Mouse (Mus musculus) liver, embryonic 12.5 days (tissue): ENCODE data around the gene Pla2r1. TPM values are rescaled to one million over a fixed set of nuclear protein-coding genes. Genes with fewer than 3 reads are reported as not detected.

Experiments used
- ATAC-seq: fragments of 200-750 bp; cut with Nextera tagmentation; 2 replicates; pipeline ENCODE4 v1.8.0; 2017; ENCODE audit warnings: moderate number of reproducible peaks, mild to moderate bottlenecking, moderate library complexity
- H3K27ac ChIP-seq: fragments of 300-500 bp; sonication (generic); 2 replicates; pipeline ENCODE4 v1.5.1; 2016; ENCODE audit warnings: mild to moderate bottlenecking
- H3K27me3 ChIP-seq: fragments of 300-500 bp; sonication (generic); replicated peaks from 2 replicates; pipeline ENCODE4 v1.6.1; 2016; ENCODE audit warnings: mild to moderate bottlenecking, moderate library complexity
- H3K36me3 ChIP-seq: fragments of 300-500 bp; sonication (generic); 2 replicates; pipeline ENCODE4 v1.6.1; 2016; ENCODE audit warnings: mild to moderate bottlenecking, moderate library complexity
- H3K4me1 ChIP-seq: fragments of 300-500 bp; sonication (generic); 2 replicates; pipeline ENCODE4 v1.6.1; 2016
- H3K4me2 ChIP-seq: fragments of 300-500 bp; sonication (generic); 2 replicates; pipeline ENCODE4 v1.6.1; 2016; ENCODE audit warnings: mild to moderate bottlenecking, moderate library complexity
- H3K4me3 ChIP-seq: fragments of 300-500 bp; sonication (generic); 2 replicates; pipeline ENCODE4 v1.5.1; 2016; ENCODE audit warnings: mild to moderate bottlenecking, moderate library complexity
- H3K9ac ChIP-seq: fragments of 300-500 bp; sonication (generic); 2 replicates; pipeline ENCODE4 v1.6.1; 2016; ENCODE audit warnings: mild to moderate bottlenecking, moderate library complexity
- H3K9me3 ChIP-seq: fragments of 300-500 bp; sonication (generic); replicated peaks from 2 replicates; pipeline ENCODE4 v1.6.1; 2016; ENCODE audit warnings: mild to moderate bottlenecking, moderate library complexity
- WGBS: fragments of 180-500 bp; shearing (Covaris S2); methylation state at CpG from one replicate; pipeline ENCODE4 v1.1.7; 2016; ENCODE audit not compliant: insufficient replicate concordance; 5-methylcytosine and 5-hydroxymethylcytosine counted together
- polyA plus RNA-seq: library from polyadenylated mRNA; unstranded; fragments of >200 nt; fragmentation: Nextera tagmentation; extraction: Ambion mirVana; gene quantifications from 2 replicates; pipeline ENCODE4 v1.2.1, GENCODE M21; 2016

Gene Pla2r1
- polyA plus RNA-seq, 1 experiment from 2014 or later, result 0.35 TPM

DNA sequence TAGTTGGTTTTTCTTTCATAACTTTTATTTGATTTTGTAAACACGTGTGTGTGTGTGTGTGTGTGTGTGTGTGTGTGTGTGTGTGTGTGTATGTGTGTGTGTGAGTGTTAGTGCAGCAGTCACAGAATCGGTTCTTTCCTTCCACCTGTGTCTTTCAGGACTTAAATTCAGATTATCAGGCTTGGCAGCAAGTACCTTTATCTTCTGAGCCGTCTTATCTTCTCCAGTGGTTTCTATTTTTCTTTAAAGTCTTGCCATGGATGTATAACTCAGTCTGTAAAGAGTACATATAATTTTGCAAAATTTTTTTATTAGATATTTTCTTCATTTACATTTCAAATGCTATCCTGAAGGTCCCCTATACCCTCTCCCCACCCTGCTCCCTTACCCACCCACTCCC is 165.7 kb downstream of the Pla2r1 start:
- Histone ChIP-seq H3K4me2 (no peak overlapping the region), H3K4me3 (no peak overlapping the region), H3K9ac (no peak overlapping the region), H3K9me3 (no peaks in the 10 kb centered on the region), H3K27me3 (peaks cover 24% of the 10 kb centered on the region), H3K36me3 (no peaks in the 10 kb centered on the region), H3K27ac (no peak overlapping the region), H3K4me1 (peaks cover 15% of the 10 kb centered on the region)
- ATAC-seq, result no peak
- WGBS, result 26% methylated on average over 3 of the region's 3 CpGs

DNA sequence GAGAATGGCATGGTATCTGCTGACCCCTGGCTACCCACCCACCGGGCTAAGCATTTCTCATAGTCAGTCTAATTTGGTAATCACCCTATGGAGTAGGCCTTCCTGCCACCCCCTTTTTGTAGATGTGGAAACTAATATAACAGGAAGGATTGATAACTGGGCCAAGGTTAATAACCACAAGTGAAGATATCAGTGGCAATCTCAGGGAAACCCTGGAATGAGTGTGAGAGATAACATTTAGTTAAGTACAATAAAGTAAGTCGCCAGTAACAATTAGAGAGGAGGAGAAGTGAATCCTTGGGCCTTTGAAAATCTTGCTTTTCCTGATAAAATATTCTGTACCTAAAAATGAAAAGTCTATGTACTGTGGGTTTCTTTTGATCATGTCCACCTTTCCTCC is 166.3 kb downstream of the Pla2r1 start:
- H3K9ac ChIP-seq, result no peak overlapping the region
- no peaks in the 10 kb centered on the region for H3K9me3 ChIP-seq
- H3K4me1 ChIP-seq, result peaks cover 16% of the 10 kb centered on the region
- 32% methylated on average over 2 of the region's 2 CpGs for WGBS
- H3K27me3 ChIP-seq, result peaks cover 30% of the 10 kb centered on the region
- H3K4me2 ChIP-seq, result no peak overlapping the region
- H3K27ac ChIP-seq, result no peak overlapping the region
- H3K4me3 ChIP-seq, result no peak overlapping the region
- no peaks in the 10 kb centered on the region for H3K36me3 ChIP-seq
- ATAC-seq, result no peak

- Histone ChIP-seq H3K9me3 (no peaks in the 10 kb centered on the region), H3K4me3 (no peak overlapping the region), H3K4me2 (no peak overlapping the region), H3K27me3 (peaks cover 38% of the 10 kb centered on the region), H3K9ac (no peak overlapping the region), H3K27ac (no peak overlapping the region), H3K36me3 (no peaks in the 10 kb centered on the region), H3K4me1 (peaks cover 12% of the 10 kb centered on the region; the same call in 1 of the 2 replicates)
- ATAC-seq, result no peak
Observed at GRCm38 (mm10) chr2:60384763-60385085, 168.4 kb downstream of the Pla2r1 start.

DNA sequence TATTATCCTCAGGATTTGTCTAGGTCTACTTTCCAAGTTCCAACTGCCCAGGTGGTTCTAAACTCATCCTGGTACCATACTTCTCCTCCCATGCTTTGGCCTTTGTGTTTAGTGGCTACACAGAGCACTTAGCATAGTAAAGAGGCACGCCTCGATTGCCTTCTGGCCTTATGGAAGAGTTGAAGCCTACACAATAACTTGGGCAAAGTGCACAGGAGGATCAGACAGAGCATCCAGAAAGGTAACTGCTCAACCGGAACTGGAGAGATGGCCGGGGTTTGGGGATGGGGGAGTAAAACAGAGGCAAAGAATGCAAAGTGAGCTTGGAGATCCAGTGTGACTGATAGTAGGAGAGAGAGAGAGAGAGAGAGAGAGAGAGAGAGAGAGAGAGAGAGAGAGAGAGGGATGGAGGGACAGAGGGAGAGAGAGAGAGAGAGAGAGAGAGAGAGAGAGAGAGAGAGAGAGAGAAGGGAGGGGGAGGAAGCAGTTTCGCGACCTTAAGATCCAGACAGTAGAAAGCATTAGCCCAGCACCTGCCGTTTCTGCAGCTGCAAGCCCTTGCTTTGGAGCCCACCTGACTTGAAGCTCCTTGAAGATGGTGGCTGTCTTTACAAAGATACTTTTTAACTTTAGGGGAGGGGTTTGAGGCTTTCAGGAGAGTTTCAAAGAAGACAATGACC is 168.9 kb downstream of the Pla2r1 start:
- Histone ChIP-seq H3K4me3 (no peak overlapping the region), H3K9me3 (no peaks in the 10 kb centered on the region), H3K27me3 (peaks cover 38% of the 10 kb centered on the region), H3K4me1 (peaks cover 12% of the 10 kb centered on the region; the same call in 1 of the 2 replicates), H3K4me2 (no peak overlapping the region), H3K9ac (no peak overlapping the region), H3K27ac (no peak overlapping the region), H3K36me3 (no peaks in the 10 kb centered on the region)
- no peak for ATAC-seq
- WGBS, result 47% methylated on average over 7 of the region's 7 CpGs

DNA sequence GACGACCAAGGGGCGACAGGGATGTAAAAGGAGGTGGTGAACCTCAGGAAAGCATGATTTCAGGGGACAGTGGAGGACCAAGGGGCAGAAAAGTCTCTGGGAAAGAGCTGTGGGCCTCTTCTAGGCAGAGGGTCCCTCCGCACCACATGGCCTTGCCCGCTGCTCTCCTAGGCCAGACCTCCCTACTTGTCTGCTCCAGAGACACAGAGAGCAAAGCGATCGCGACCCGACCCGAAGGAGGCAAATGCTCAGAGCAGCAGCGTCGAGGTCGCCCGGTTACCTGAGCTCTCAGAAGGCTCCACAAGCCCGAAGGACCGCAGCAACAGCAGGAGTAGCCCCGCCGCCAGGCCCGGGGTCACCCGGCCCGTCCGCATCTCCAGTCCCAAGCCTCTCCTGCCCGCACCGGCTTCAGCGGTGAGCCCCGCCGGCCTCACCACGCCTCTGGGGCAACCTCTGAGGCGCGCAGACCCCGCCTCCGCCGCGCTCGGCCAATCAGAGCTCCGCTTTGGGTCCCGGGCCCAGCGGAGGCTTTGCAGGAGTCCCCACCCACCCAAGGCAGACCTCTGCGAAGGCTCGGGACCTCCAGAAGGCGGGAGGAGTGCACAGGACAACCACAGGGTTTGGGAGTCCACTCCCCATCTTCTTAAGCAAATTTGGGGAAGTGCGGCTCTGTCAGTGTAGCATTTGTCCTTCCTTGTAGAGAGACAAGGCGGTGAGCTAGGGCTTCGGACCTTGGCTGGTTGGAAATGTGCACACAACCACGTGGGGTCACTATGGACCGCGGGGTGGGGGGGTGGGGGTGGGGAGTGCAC is 170.0 kb downstream of the Pla2r1 start, which contains the start of gene Ly75:
TSS of gene Ly75 (minus strand) at position 446 of the 812 bp plus-strand sequence.
- Histone ChIP-seq H3K9me3 (no peaks in the 10 kb centered on the region), H3K36me3 (no peaks in the 10 kb centered on the region), H3K27ac (no peak within 1 kb of the TSS), H3K27me3 (peaks cover 38% of the 10 kb centered on the region), H3K9ac (peak within 1 kb of the TSS; percentile 52), H3K4me1 (peaks cover 12% of the 10 kb centered on the region; the same call in 1 of the 2 replicates), H3K4me2 (peak within 1 kb of the TSS; percentile 82), H3K4me3 (peak within 1 kb of the TSS; percentile 58)
- WGBS, result 2% methylated on average over 46 of the region's 46 CpGs
- peak; percentile 94 for ATAC-seq

- peaks cover 12% of the 10 kb centered on the region; the same call in 1 of the 2 replicates for H3K4me1 ChIP-seq
- peaks cover 38% of the 10 kb centered on the region for H3K27me3 ChIP-seq
- WGBS, result 31% methylated on average over 3 of the region's 3 CpGs
- no peak for ATAC-seq
- H3K9ac ChIP-seq, result 0 out of 2 replicates have a peak overlapping the region, but pooled peaks have one; percentile 52
- H3K4me3 ChIP-seq, result peak overlapping the region; percentile 58
- no peaks in the 10 kb centered on the region for H3K36me3 ChIP-seq
- no peak overlapping the region for H3K27ac ChIP-seq
- H3K4me2 ChIP-seq, result peak overlapping the region; percentile 82
- H3K9me3 ChIP-seq, result no peaks in the 10 kb centered on the region
Observed at GRCm38 (mm10) chr2:60382346-60382745, 170.8 kb downstream of the Pla2r1 start.

DNA sequence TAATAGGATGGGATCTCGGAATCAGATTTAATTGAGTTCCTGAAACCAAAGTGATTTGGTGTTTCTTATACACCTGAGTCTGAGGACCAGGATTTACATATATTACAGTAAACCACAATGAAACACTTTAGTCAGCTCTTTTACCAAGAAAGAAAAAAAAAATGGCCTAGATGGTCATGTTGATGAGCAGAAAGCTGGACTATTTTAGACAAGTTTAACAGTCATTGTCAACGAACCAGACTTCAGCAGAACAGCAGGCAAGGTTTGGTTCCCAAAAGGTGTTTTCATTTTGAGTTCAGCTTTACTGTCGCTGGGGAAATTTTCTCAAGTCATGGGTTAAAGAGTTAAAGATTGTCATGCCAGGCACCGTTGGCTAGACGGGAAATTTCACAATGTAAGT is 175.8 kb downstream of the Pla2r1 start:
- no peaks in the 10 kb centered on the region for H3K4me1 ChIP-seq
- no peak overlapping the region for H3K4me3 ChIP-seq
- no peak overlapping the region for H3K9ac ChIP-seq
- H3K36me3 ChIP-seq, result no peaks in the 10 kb centered on the region
- no peak overlapping the region for H3K27ac ChIP-seq
- no peaks in the 10 kb centered on the region for H3K9me3 ChIP-seq
- H3K4me2 ChIP-seq, result no peak overlapping the region
- H3K27me3 ChIP-seq, result peaks cover 13% of the 10 kb centered on the region
- ATAC-seq, result no peak
- WGBS, result 70% methylated on average over 5 of the region's 5 CpGs

GRCm38 (mm10) chr2:60375608-60376107 is 177.4 kb downstream of the Pla2r1 start:
- no peaks in the 10 kb centered on the region for H3K27me3 ChIP-seq
- 80% methylated on average over 15 of the region's 15 CpGs for WGBS
- no peak overlapping the region for H3K4me3 ChIP-seq
- no peaks in the 10 kb centered on the region for H3K36me3 ChIP-seq
- no peak for ATAC-seq
- H3K4me1 ChIP-seq, result no peaks in the 10 kb centered on the region
- H3K27ac ChIP-seq, result no peak overlapping the region
- H3K9ac ChIP-seq, result no peak overlapping the region
- H3K9me3 ChIP-seq, result no peaks in the 10 kb centered on the region
- no peak overlapping the region for H3K4me2 ChIP-seq

- H3K4me3 ChIP-seq, result no peak overlapping the region
- H3K9ac ChIP-seq, result no peak overlapping the region
- H3K36me3 ChIP-seq, result no peaks in the 10 kb centered on the region
- no peaks in the 10 kb centered on the region for H3K27me3 ChIP-seq
- no peak overlapping the region for H3K27ac ChIP-seq
- no peaks in the 10 kb centered on the region for H3K4me1 ChIP-seq
- no peak for ATAC-seq
- no peak overlapping the region for H3K4me2 ChIP-seq
- 84% methylated on average over 8 of the region's 8 CpGs for WGBS
- H3K9me3 ChIP-seq, result no peaks in the 10 kb centered on the region
Observed at GRCm38 (mm10) chr2:60375126-60375525, 178.0 kb downstream of the Pla2r1 start.

DNA sequence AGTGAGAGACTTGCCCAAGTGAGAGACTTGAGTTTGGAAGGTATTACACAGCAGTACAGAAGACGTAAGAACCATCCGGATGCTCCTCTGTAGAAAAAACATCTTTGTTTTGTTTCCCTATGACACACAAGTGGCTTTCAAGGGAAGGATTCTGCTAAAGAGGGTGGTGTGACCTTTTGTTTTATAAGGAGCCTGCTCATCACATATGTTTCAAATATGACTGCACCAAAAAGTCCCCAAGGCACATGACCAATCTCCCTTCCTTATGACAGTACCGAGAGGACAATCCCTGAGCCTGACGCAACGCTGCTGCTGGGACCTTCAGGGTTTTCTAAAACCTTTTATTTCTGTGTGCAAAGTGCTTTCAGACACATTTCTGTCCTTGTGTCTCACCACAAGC is 182.9 kb downstream of the Pla2r1 start:
- 87% methylated on average over 5 of the region's 5 CpGs for WGBS
- no peak overlapping the region for H3K4me3 ChIP-seq
- no peaks in the 10 kb centered on the region for H3K36me3 ChIP-seq
- no peak overlapping the region for H3K9ac ChIP-seq
- H3K27me3 ChIP-seq, result no peaks in the 10 kb centered on the region
- no peak overlapping the region for H3K4me2 ChIP-seq
- H3K9me3 ChIP-seq, result no peaks in the 10 kb centered on the region
- H3K4me1 ChIP-seq, result no peaks in the 10 kb centered on the region
- no peak overlapping the region for H3K27ac ChIP-seq
- ATAC-seq, result no peak

DNA sequence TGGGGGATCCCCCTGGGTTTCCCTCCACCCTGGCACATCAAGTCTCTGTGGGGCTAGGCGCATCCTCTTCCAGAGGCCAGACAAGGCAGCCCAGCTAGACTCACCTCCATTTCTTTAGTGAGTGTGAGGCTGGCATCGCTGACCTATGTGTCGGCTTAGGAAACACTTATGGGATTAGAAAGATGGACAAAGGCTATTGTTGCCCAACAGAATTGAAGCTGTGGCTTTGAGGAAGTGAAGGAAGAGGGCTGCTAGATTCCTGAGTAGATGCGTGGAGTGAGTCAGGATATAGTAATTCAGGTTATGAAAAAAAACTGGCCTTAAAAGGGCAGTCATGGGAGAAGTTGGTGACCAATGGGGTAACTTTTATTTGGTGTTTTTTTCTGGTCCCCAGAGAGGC is 183.7 kb downstream of the Pla2r1 start:
- no peaks in the 10 kb centered on the region for H3K9me3 ChIP-seq
- H3K4me3 ChIP-seq, result no peak overlapping the region
- H3K4me2 ChIP-seq, result no peak overlapping the region
- no peak for ATAC-seq
- H3K27me3 ChIP-seq, result no peaks in the 10 kb centered on the region
- no peak overlapping the region for H3K9ac ChIP-seq
- no peaks in the 10 kb centered on the region for H3K36me3 ChIP-seq
- H3K4me1 ChIP-seq, result no peaks in the 10 kb centered on the region
- no peak overlapping the region for H3K27ac ChIP-seq
- WGBS, result 71% methylated on average over 4 of the region's 4 CpGs

GRCm38 (mm10) chr2:60367871-60368270 is 185.2 kb downstream of the Pla2r1 start:
- Histone ChIP-seq H3K4me3 (no peak overlapping the region), H3K9ac (no peak overlapping the region), H3K9me3 (no peaks in the 10 kb centered on the region), H3K4me1 (no peaks in the 10 kb centered on the region), H3K27ac (no peak overlapping the region), H3K27me3 (no peaks in the 10 kb centered on the region), H3K4me2 (no peak overlapping the region), H3K36me3 (no peaks in the 10 kb centered on the region)
- ATAC-seq, result no peak
- 74% methylated on average over 7 of the region's 7 CpGs for WGBS
